Mouse (Mus musculus) midbrain, embryonic 13.5 days (tissue): ENCODE measurements around the gene Tub. TPM values are rescaled to one million over a fixed set of nuclear protein-coding genes. Genes with fewer than 3 reads are reported as not detected.
A peak's percentile ranks its signal among the peaks of the same experiment; 100 is the strongest.

ENCODE experiments used
- ATAC-seq: fragments of 200-750 bp; cut with Nextera tagmentation; 2 replicates; pipeline ENCODE4 v1.8.0; 2017; ENCODE audit warnings: mild to moderate bottlenecking, moderate TSS enrichment, moderate library complexity
- H3K27ac ChIP-seq: fragments of 300-500 bp; sonication (generic); 2 replicates; pipeline ENCODE4 v1.5.1; 2015; ENCODE audit warnings: inconsistent platforms, mild to moderate bottlenecking, moderate library complexity
- H3K27me3 ChIP-seq: fragments of 300-500 bp; sonication (generic); 2 replicates; pipeline ENCODE4 v1.6.1; 2015; ENCODE audit warnings: mild to moderate bottlenecking, inconsistent platforms
- H3K36me3 ChIP-seq: fragments of 300-500 bp; sonication (generic); 2 replicates; pipeline ENCODE4 v1.6.1; 2015; ENCODE audit warnings: mild to moderate bottlenecking, inconsistent platforms
- H3K4me1 ChIP-seq: fragments of 300-500 bp; sonication (generic); replicated peaks from 2 replicates; pipeline ENCODE4 v1.6.1; 2015; ENCODE audit warnings: inconsistent platforms
- H3K4me2 ChIP-seq: fragments of 300-500 bp; sonication (generic); replicated peaks from 2 replicates; pipeline ENCODE4 v1.6.1; 2015; ENCODE audit warnings: moderate library complexity, mild to moderate bottlenecking, inconsistent platforms
- H3K4me3 ChIP-seq: fragments of 300-500 bp; sonication (generic); replicated peaks from 2 replicates; pipeline ENCODE4 v1.5.1; 2015; ENCODE audit warnings: mild to moderate bottlenecking, inconsistent platforms
- H3K9ac ChIP-seq: fragments of 300-500 bp; sonication (generic); replicated peaks from 2 replicates; pipeline ENCODE4 v1.6.1; 2015; ENCODE audit warnings: mild to moderate bottlenecking, inconsistent platforms
- H3K9me3 ChIP-seq: fragments of 300-500 bp; sonication (generic); 2 replicates; pipeline ENCODE4 v1.6.1; 2016; ENCODE audit warnings: mild to moderate bottlenecking, inconsistent platforms
- WGBS: fragments of 180-500 bp; shearing (Covaris S2); methylation state at CpG from one replicate; pipeline ENCODE4 v1.1.7; 2015; 5-methylcytosine and 5-hydroxymethylcytosine counted together
- polyA plus RNA-seq: library from polyadenylated mRNA; unstranded; fragments of >200 nt; fragmentation: Nextera tagmentation; extraction: Ambion mirVana; gene quantifications from 2 replicates; pipeline ENCODE4 v1.2.1, GENCODE M21; 2015

The Tub gene
- polyA plus RNA-seq, 1 experiment from 2014 or later = 37.9 TPM

DNA sequence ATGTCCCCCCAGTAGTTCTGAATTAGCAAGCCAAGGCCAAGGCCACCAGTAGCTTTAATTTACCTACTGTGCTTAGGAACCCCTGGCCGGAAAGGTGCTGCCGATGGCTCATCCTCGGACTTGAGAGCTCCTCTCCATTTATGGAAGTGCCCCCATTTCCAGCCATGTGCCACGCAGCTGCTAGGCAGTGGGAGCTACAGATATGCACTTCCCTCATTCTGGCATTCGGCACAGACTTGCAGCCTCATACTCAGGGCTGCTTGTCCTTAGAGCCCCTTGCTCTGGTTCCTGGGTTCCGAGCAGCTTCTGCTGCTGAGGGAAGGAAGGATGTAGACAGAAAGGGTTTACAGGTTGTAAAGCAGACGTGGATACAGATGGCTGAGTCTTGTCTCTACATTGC is 64.7 kb downstream of the Tub start:
- H3K9ac ChIP-seq = no peak overlapping the region; the same call in 1 of the 2 replicates
- ATAC-seq = no peak
- no peak overlapping the region for H3K27ac ChIP-seq
- no peaks in the 10 kb centered on the region for H3K9me3 ChIP-seq
- H3K27me3 ChIP-seq = peaks cover 9% of the 10 kb centered on the region
- peaks cover 61% of the 10 kb centered on the region for H3K4me1 ChIP-seq
- H3K4me2 ChIP-seq = no peak overlapping the region
- H3K36me3 ChIP-seq = peaks cover 13% of the 10 kb centered on the region; the same call in 1 of the 2 replicates
- WGBS = 86% methylated on average over 7 of the region's 7 CpGs
- H3K4me3 ChIP-seq = no peak overlapping the region

DNA sequence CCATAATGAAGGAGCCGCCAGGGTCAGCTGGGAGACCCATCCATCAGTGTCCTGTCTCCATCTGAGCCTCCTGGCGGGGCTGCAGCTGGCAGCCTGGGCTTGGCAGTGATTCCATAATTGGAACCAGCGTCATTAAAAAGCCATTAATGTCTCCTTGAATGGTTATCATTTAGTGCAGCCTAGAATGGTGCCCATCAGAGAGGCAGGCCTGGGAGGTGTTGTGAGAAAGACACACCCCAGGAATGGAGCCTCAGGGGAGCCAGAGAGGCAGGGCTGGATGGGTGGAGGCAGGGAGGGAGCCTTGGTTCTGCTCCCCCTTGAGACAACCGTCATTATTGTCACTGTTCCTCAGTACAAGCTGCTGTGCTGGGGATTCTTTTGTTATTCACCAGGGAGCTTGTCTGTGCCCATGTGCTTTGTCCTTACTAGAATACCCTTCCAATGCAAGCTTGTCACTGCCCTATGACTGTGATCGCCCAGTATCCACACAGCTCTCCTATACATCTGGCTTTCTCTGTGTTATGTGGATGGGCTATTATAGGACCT is 66.3 kb downstream of the Tub start:
- Histone ChIP-seq H3K9me3 (no peaks in the 10 kb centered on the region), H3K4me3 (no peak overlapping the region), H3K27ac (peak overlapping the region; percentile 75), H3K9ac (peak overlapping the region; percentile 36), H3K36me3 (peaks cover 13% of the 10 kb centered on the region; the same call in 1 of the 2 replicates), H3K4me1 (peaks cover 51% of the 10 kb centered on the region), H3K27me3 (peaks cover 2% of the 10 kb centered on the region; the same call in 1 of the 2 replicates), H3K4me2 (no peak overlapping the region)
- ATAC-seq = peak; percentile 21; the same call in 1 of the 2 replicates
- WGBS = 36% methylated on average over 5 of the region's 5 CpGs

DNA sequence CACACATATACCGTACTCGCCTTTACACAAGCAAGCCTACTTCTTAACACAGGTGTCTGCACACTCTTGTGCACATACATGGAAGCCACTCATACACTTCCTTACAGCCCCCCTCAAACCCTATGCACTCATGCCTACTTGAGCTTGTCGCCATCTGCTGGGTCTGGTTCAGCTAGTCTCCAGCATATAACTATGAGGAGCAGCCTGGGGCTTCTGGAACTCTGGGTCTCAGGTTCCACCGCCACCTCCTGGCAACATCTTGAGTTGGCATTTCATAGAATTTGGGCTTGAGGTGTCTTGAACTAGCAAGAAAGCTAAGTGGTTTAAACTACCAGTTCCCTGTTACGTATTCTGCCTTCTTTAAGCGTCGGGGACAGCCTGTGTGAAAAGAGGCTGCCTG is 69.1 kb downstream of the Tub start:
- Histone ChIP-seq H3K27ac (no peak overlapping the region), H3K36me3 (peaks cover 32% of the 10 kb centered on the region), H3K9ac (no peak overlapping the region), H3K27me3 (no peaks in the 10 kb centered on the region), H3K4me2 (no peak overlapping the region), H3K4me1 (peaks cover 23% of the 10 kb centered on the region), H3K4me3 (no peak overlapping the region), H3K9me3 (no peaks in the 10 kb centered on the region)
- ATAC-seq = no peak
- WGBS = 87% methylated on average over 7 of the region's 7 CpGs

DNA sequence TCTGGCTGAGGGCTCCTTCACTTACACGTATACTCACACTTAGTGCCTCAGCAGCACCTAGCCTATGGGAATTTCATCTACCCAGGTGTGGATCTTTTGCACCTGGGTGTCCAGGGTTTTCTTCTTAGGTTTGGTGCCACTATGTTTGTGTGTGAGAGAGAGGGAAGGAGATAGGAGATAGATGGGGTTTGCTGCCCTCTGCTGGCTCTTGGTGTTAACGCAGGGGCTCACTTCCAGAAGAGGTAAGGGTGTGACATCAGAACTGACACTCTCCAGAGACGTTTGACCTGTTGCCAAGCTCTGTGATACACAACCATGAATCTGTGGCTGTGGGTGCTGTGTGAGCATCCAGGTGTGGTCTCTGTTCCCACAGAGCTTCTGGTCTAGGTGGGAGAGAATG is 71.3 kb downstream of the Tub start:
- Histone ChIP-seq H3K27ac (no peak overlapping the region), H3K4me1 (peaks cover 8% of the 10 kb centered on the region), H3K9me3 (no peaks in the 10 kb centered on the region), H3K36me3 (peaks cover 54% of the 10 kb centered on the region), H3K4me3 (no peak overlapping the region), H3K9ac (no peak overlapping the region), H3K27me3 (no peaks in the 10 kb centered on the region), H3K4me2 (no peak overlapping the region)
- WGBS = 16% methylated on average over 3 of the region's 3 CpGs
- ATAC-seq = peak; percentile 25

DNA sequence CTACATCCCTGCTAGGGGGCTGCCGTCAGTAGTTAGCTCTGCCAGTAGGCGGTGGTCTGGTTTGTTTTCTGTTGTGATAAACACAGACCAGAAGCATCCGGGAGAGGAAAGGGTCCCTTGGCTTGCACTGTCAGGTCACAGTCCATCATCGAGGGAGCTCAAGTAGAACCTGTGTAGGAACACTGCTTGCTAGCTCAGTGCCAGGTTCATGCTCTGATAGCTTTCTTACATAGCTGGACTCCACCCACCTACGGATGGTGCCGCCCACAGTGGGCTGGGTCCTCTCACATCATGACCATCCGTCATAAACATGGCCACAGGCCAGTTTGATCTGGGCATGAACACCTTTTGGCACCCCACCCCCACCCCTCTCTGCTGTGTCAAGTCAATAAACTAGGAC is 75.6 kb downstream of the Tub start:
- no peak overlapping the region for H3K27ac ChIP-seq
- H3K27me3 ChIP-seq = no peaks in the 10 kb centered on the region
- WGBS = 90% methylated on average over 7 of the region's 7 CpGs
- ATAC-seq = no peak
- no peak overlapping the region for H3K4me2 ChIP-seq
- H3K9ac ChIP-seq = no peak overlapping the region
- peaks cover 76% of the 10 kb centered on the region for H3K36me3 ChIP-seq
- no peaks in the 10 kb centered on the region for H3K9me3 ChIP-seq
- no peak overlapping the region for H3K4me3 ChIP-seq
- no peaks in the 10 kb centered on the region for H3K4me1 ChIP-seq

DNA sequence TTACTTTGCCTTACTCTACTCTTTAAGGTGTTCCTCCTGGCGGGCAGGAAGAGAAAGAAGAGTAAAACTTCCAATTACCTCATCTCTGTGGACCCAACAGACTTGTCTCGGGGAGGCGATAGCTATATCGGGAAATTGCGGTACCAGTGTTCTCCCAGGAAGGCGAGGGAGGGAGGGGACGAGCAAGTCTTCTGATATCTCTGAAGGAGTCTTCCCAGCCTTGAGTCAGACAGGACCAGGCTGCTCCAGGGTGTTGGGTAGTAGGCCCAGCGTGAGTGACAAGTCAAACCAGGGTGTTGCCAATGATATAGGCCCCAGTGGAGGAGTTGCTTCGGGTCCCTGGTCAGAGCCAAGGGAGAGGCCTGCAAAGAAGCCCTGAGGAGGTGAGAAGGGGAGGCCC is 76.8 kb downstream of the Tub start:
- 95% methylated on average over 9 of the region's 9 CpGs for WGBS
- Histone ChIP-seq H3K9me3 (no peaks in the 10 kb centered on the region), H3K4me3 (no peak overlapping the region), H3K27ac (no peak overlapping the region), H3K4me1 (no peaks in the 10 kb centered on the region), H3K9ac (no peak overlapping the region), H3K27me3 (no peaks in the 10 kb centered on the region), H3K4me2 (no peak overlapping the region), H3K36me3 (peaks cover 86% of the 10 kb centered on the region)
- ATAC-seq = no peak

DNA sequence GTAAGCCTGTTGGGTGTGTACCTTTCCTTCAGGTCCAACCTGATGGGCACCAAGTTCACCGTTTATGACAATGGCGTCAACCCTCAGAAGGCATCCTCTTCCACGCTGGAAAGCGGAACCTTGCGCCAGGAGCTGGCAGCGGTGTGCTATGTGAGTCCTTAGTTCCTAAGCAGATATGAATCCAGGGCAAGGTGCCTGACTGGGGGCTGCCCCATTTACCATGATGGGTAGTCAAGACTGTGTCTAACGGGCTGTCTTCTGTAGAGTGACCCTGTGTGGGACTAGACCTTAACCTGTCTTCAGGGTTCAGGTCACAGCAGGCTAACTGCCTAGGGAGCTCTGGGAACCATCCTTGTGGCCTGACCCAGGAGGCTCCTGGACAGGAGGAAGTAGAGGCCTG is 77.6 kb downstream of the Tub start:
- no peaks in the 10 kb centered on the region for H3K27me3 ChIP-seq
- peak; percentile 37; the same call in 1 of the 2 replicates for ATAC-seq
- no peaks in the 10 kb centered on the region for H3K9me3 ChIP-seq
- H3K9ac ChIP-seq = no peak overlapping the region
- peaks cover 86% of the 10 kb centered on the region for H3K36me3 ChIP-seq
- WGBS = 97% methylated on average over 7 of the region's 7 CpGs
- no peak overlapping the region for H3K4me2 ChIP-seq
- H3K27ac ChIP-seq = no peak overlapping the region; the same call in 1 of the 2 replicates
- no peak overlapping the region for H3K4me3 ChIP-seq
- H3K4me1 ChIP-seq = no peaks in the 10 kb centered on the region

DNA sequence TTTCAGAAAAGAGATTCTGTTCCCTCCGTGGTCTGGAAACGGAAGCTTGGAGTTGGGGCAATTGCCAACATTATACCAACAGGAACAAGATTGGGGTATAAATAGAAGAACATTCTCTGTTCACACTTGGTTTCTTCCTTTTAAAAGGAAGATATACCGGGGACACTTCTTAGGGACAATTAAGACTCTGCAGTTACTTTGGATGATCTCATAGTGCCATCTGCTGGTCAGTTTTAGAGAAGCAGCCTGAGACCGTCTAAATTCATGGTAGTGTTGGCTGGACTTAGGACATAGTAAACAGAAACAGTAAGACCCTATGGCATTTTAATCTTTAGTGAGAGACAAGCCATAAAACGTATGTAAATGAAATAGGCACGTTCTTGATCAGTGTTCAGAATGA is 78.1 kb downstream of the Tub start:
- peak; percentile 35; the same call in 1 of the 2 replicates for ATAC-seq
- no peak overlapping the region for H3K9ac ChIP-seq
- no peak overlapping the region for H3K27ac ChIP-seq
- no peak overlapping the region for H3K4me2 ChIP-seq
- no peaks in the 10 kb centered on the region for H3K4me1 ChIP-seq
- no peak overlapping the region for H3K4me3 ChIP-seq
- H3K9me3 ChIP-seq = no peaks in the 10 kb centered on the region
- H3K27me3 ChIP-seq = no peaks in the 10 kb centered on the region
- peaks cover 86% of the 10 kb centered on the region for H3K36me3 ChIP-seq
- WGBS = 28% methylated on average over 6 of the region's 6 CpGs

DNA sequence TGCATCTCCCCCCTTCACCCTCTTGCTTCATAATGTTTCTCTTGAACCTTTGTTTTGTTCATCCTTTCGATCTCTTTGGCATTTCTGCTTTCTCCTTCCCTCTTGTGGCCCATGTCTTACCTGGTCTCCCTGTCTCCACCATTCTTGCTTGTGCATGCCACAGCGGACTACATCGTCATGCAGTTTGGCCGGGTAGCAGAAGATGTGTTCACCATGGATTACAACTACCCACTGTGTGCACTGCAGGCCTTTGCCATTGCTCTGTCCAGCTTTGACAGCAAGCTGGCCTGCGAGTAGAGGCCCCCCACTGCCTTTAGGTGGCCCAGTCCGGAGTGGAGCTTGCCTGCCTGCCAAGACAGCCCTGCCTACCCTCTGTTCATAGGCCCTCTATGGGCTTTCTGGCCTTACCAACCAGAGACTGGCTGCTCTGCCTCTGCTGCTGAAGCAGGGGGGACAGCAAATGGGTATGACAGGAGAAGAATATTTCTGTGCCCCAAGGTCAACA is 79.9 kb downstream of the Tub start:
- no peak overlapping the region for H3K4me3 ChIP-seq
- no peaks in the 10 kb centered on the region for H3K27me3 ChIP-seq
- peaks cover 81% of the 10 kb centered on the region for H3K36me3 ChIP-seq
- ATAC-seq = no peak
- no peak overlapping the region for H3K27ac ChIP-seq
- H3K4me2 ChIP-seq = no peak overlapping the region
- H3K9me3 ChIP-seq = no peaks in the 10 kb centered on the region
- no peaks in the 10 kb centered on the region for H3K4me1 ChIP-seq
- 86% methylated on average over 6 of the region's 6 CpGs for WGBS
- H3K9ac ChIP-seq = no peak overlapping the region

DNA sequence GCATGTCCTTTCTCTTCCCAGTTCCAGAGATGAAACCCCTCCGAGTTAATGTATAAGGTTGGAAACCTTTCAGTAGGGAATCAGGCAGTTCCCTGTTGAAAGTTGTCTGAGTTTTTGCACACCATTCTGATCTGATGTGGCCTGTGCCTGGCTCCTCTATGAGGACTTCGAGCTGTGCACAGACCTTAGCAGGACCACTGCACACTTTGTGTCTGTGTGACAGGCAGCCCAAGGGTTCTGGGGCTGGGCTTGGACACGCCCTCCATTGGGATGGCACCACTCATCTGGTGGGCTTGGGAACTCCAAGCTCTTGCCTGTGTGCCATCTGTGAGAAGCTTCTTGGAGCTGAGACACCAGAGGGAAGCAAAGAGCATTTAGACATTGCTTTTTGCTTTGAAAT is 81.2 kb downstream of the Tub start:
- Histone ChIP-seq H3K27ac (no peak overlapping the region), H3K9me3 (no peaks in the 10 kb centered on the region), H3K4me3 (no peak overlapping the region), H3K36me3 (peaks cover 74% of the 10 kb centered on the region), H3K4me1 (no peaks in the 10 kb centered on the region), H3K9ac (no peak overlapping the region), H3K27me3 (no peaks in the 10 kb centered on the region), H3K4me2 (no peak overlapping the region)
- no peak for ATAC-seq
- WGBS = 90% methylated on average over 3 of the region's 3 CpGs

DNA sequence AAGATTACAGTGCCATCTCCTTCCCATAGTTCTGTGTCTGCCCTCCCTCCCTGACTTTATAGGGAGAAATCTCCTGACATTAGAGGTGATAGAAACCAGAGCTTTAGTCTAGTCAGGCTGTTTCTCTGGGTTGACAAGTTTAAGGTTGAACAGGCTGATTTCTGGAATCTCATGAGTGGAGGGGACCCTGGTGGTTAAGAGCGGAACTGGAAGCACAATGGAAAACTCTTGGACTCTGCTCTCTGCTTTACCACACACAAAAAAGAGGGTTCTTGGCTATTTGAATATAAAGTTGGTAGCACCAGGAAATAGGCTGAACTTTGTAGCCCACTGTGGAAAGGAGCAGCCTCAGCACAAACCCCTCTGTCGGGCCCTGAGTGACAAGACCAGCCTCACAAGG is 81.9 kb downstream of the Tub start:
- no peak overlapping the region for H3K4me2 ChIP-seq
- WGBS = 86% methylated on average over 2 of the region's 2 CpGs
- ATAC-seq = no peak

DNA sequence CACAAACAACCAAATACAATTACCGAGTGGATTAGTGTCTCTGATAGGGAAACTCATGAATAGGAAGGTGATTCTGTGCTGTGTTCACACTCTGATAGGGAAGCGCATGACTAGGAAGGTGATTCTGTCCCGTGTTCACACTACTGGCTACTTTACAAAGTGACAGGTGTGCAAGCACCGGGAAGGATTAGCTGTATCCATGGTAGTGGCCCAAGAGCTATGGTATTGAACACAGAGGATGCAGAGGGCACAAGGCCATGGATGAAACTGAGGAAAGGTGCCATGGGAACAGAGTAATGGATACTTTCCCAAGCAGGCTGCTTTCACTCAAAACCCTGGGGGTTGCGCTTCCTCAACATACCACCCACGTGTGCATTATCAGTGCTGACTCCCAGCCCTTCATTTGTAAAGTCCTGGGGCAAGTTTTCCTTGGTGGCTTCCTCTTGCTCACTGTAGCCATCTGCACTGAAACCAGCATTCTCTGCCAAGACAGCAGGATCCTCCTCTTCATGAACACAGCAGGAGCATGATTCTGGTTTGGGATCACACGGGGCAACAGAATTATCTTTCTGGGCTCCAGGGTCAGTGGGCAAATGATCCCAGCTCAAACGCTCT is 88.1 kb downstream of the Tub start:
- H3K9me3 ChIP-seq = no peaks in the 10 kb centered on the region
- H3K4me2 ChIP-seq = no peak overlapping the region
- no peak for ATAC-seq
- no peak overlapping the region for H3K27ac ChIP-seq
- no peak overlapping the region for H3K9ac ChIP-seq
- 89% methylated on average over 8 of the region's 8 CpGs for WGBS
- H3K4me3 ChIP-seq = no peak overlapping the region
- peaks cover 3% of the 10 kb centered on the region; the same call in 1 of the 2 replicates for H3K4me1 ChIP-seq
- H3K36me3 ChIP-seq = peaks cover 25% of the 10 kb centered on the region
- no peaks in the 10 kb centered on the region for H3K27me3 ChIP-seq

More for the DNA sequence above, 81.9 kb downstream of the Tub start:
- no peak overlapping the region for H3K4me3 ChIP-seq
- no peaks in the 10 kb centered on the region for H3K4me1 ChIP-seq
- no peaks in the 10 kb centered on the region for H3K9me3 ChIP-seq
- peaks cover 66% of the 10 kb centered on the region for H3K36me3 ChIP-seq
- H3K27ac ChIP-seq = no peak overlapping the region
- H3K27me3 ChIP-seq = no peaks in the 10 kb centered on the region
- no peak overlapping the region for H3K9ac ChIP-seq
